32 mouse cellular contexts compared by ENCODE assay signal in genomic region chr8:121557746-121558145, GRCm38 (mm10). TPM values are rescaled to one million over a fixed set of nuclear protein-coding genes. Genes with fewer than 3 reads are reported as not detected.
A peak's percentile ranks its signal among the peaks of the same experiment; 100 is the strongest.
DNase-seq lines count a peak whose midpoint lies in the region; ATAC-seq and TF ChIP-seq lines count a peak whose summit lies in the region.
"Had no signal": no experiment of that assay in that cellular context is flagged by ENCODE, and none has a peak within 500 bp of the region (broad histone marks: within the 10 kb centered on the region; RNA-seq: fewer than 3 reads in every experiment).

No protein-coding gene starts in this region.

- no peak overlapping the region for H3K9ac ChIP-seq in midbrain, embryonic 11.5 days (ENCODE audit: low read length)
- H3K9ac ChIP-seq in midbrain, embryonic 13.5 days (replicated peaks) = no peak overlapping the region
- H3K9ac ChIP-seq: embryonic facial prominence, embryonic 13.5 days; forebrain, embryonic 12.5 days; forebrain, embryonic 15.5 days; heart, embryonic 12.5 days; heart, embryonic 15.5 days; hindbrain, embryonic 13.5 days; intestine, embryonic 15.5 days had no signal

- H3K4me2 ChIP-seq in midbrain, embryonic 11.5 days = no peak overlapping the region
- no peak overlapping the region for H3K4me2 ChIP-seq in midbrain, embryonic 13.5 days (replicated peaks)
- H3K4me2 ChIP-seq: embryonic facial prominence, embryonic 13.5 days; forebrain, embryonic 12.5 days; forebrain, embryonic 15.5 days; heart, embryonic 12.5 days; heart, embryonic 15.5 days; hindbrain, embryonic 13.5 days; intestine, embryonic 15.5 days had no signal

- no peak overlapping the region for H3K4me3 ChIP-seq in cerebellum, adult 2 months (replicated peaks; ENCODE audit: insufficient read depth, low read depth, low read length)
- H3K4me3 ChIP-seq in gastrocnemius, adult 2 months = no peak overlapping the region
- H3K4me3 ChIP-seq in midbrain, embryonic 11.5 days (ENCODE audit: low read depth, low read length) = no peak overlapping the region
- H3K4me3 ChIP-seq in midbrain, embryonic 13.5 days (replicated peaks) = no peak overlapping the region
- H3K4me3 ChIP-seq: embryonic facial prominence, embryonic 10.5 days; embryonic facial prominence, embryonic 13.5 days; erythroblast, embryonic 14.5 days; forebrain, embryonic 12.5 days; forebrain, embryonic 15.5 days; heart, embryonic 12.5 days; heart, embryonic 15.5 days; hindbrain, embryonic 10.5 days; hindbrain, embryonic 13.5 days; intestine, embryonic 15.5 days had no signal

- H3K9me3 ChIP-seq in midbrain, embryonic 11.5 days (ENCODE audit: control insufficient read depth, low read length) = no peaks in the 10 kb centered on the region
- no peaks in the 10 kb centered on the region for H3K9me3 ChIP-seq in midbrain, embryonic 13.5 days
- H3K9me3 ChIP-seq: embryonic facial prominence, embryonic 10.5 days; embryonic facial prominence, embryonic 13.5 days; forebrain, embryonic 12.5 days; forebrain, embryonic 15.5 days; heart, embryonic 12.5 days; heart, embryonic 15.5 days; hindbrain, embryonic 10.5 days; hindbrain, embryonic 13.5 days; intestine, embryonic 15.5 days had no signal

- WGBS in cerebellum, adult 2 months = 90% methylated on average over 11 of the region's 11 CpGs
- 91% methylated on average over 11 of the region's 11 CpGs for WGBS in midbrain, embryonic 11.5 days
- WGBS in midbrain, embryonic 13.5 days = 95% methylated on average over 11 of the region's 11 CpGs

- peaks cover 28% of the 10 kb centered on the region for H3K4me1 ChIP-seq in cerebellum, adult 2 months (ENCODE audit: control insufficient read depth, insufficient read depth, low read length)
- H3K4me1 ChIP-seq in midbrain, embryonic 11.5 days (ENCODE audit: control insufficient read depth, insufficient read depth, low read length) = no peaks in the 10 kb centered on the region
- no peaks in the 10 kb centered on the region for H3K4me1 ChIP-seq in midbrain, embryonic 13.5 days (replicated peaks)
- H3K4me1 ChIP-seq: embryonic facial prominence, embryonic 13.5 days; forebrain, embryonic 12.5 days; forebrain, embryonic 15.5 days had no signal

- intact Hi-C loops in gastrocnemius, adult 2 months (cut with DNase I) = no loop called here

- no peak for ATAC-seq in midbrain, embryonic 11.5 days (ENCODE audit: low FRiP score)
- no peak for ATAC-seq in midbrain, embryonic 13.5 days
- ATAC-seq: CD4-positive, CD25-positive, alpha-beta regulatory T cell, adult 4 months; forebrain, embryonic 15.5 days; hindbrain, embryonic 16.5 days; intestine, embryonic 15.5 days had no signal

- peak; percentile 4 for DNase-seq in cerebellum, adult 11-12 months
- no peak for DNase-seq in cerebellum, adult 2 months
- peak; percentile 9 for DNase-seq in gastrocnemius, adult 2 months
- no peak for DNase-seq in gastrocnemius, postnatal 25 days
- peak; percentile 49 for DNase-seq in midbrain, embryonic 11.5 days (ENCODE audit: low spot score, missing footprints)
- DNase-seq: adrenal gland, postnatal 10 days; cerebellum, adult 8-10 months; cerebellum, postnatal 25 days; embryo, embryonic 11 days; heart, postnatal 10 days; heart, postnatal 36 days; kidney, adult 11 months; kidney, adult 8-10 months had no signal

- no peak overlapping the region for H3K27ac ChIP-seq in cerebellum, adult 2 months (ENCODE audit: insufficient read depth, low read length)
- no peak overlapping the region for H3K27ac ChIP-seq in gastrocnemius, adult 2 months
- H3K27ac ChIP-seq in midbrain, embryonic 11.5 days (ENCODE audit: low read depth, low read length) = no peak overlapping the region
- H3K27ac ChIP-seq in midbrain, embryonic 13.5 days = no peak overlapping the region
- H3K27ac ChIP-seq: embryonic facial prominence, embryonic 10.5 days; embryonic facial prominence, embryonic 13.5 days; forebrain, embryonic 12.5 days; forebrain, embryonic 15.5 days; heart, embryonic 15.5 days; hindbrain, embryonic 10.5 days; hindbrain, embryonic 13.5 days; intestine, embryonic 15.5 days had no signal

- H3K27me3 ChIP-seq in cerebellum, adult 2 months (ENCODE audit: control insufficient read depth, insufficient read depth, low read length) = no peaks in the 10 kb centered on the region
- no peaks in the 10 kb centered on the region for H3K27me3 ChIP-seq in midbrain, embryonic 11.5 days (ENCODE audit: control insufficient read depth, insufficient read depth, low read length)
- H3K27me3 ChIP-seq in midbrain, embryonic 13.5 days = no peaks in the 10 kb centered on the region
- H3K27me3 ChIP-seq: embryonic facial prominence, embryonic 13.5 days; forebrain, embryonic 12.5 days; forebrain, embryonic 15.5 days; heart, embryonic 12.5 days; heart, embryonic 15.5 days; hindbrain, embryonic 13.5 days; intestine, embryonic 15.5 days had no signal

- H3K36me3 ChIP-seq in midbrain, embryonic 11.5 days (ENCODE audit: control insufficient read depth, insufficient read depth, low read length) = peaks cover 11% of the 10 kb centered on the region
- H3K36me3 ChIP-seq in midbrain, embryonic 13.5 days = peaks cover 68% of the 10 kb centered on the region

- no peak for TF ChIP-seq POLR2A in cerebellum, adult 2 months (IDR thresholded peaks at IDR 0.05; ENCODE audit: borderline replicate concordance, insufficient read depth, low read length)

- TF ChIP-seq CTCF in cerebellum, adult 2 months (IDR thresholded peaks at IDR 0.05; ENCODE audit: borderline replicate concordance, insufficient read depth, low read depth, low read length) = no peak
- no peak for TF ChIP-seq CTCF in gastrocnemius, adult 2 months (IDR thresholded peaks at IDR 0.05)

RNA-seq across cellular contexts. Expression of gene 1700018B08Rik, which starts 13.6 kb away (rescaled TPM):
- not detected in 2 replicates for polyA plus RNA-seq in cerebellum, adult 2 months (2012; rRNA removed)
- not detected for total RNA-seq in gastrocnemius, adult 2 months (2021)
- not detected for total RNA-seq in gastrocnemius, postnatal 25 days (2021)
- not detected in 2 replicates for polyA plus RNA-seq in midbrain, embryonic 11.5 days (2014; fragmentation: Nextera tagmentation; extraction: Ambion mirVana)
- not detected in 2 replicates for polyA plus RNA-seq in midbrain, embryonic 13.5 days (2015; fragmentation: Nextera tagmentation; extraction: Ambion mirVana)
- total RNA-seq: adrenal gland, postnatal 10 days; gastrocnemius, postnatal 36 days; granulocyte monocyte progenitor cell, adult 5-6 weeks; heart, postnatal 10 days; heart, postnatal 36 days; MEL had no signal
- polyA plus RNA-seq: brain, embryonic 14.5 days; C2C12; CD4-positive, CD25-positive, alpha-beta regulatory T cell, adult 4 months; cortical plate, adult 2 months; embryonic facial prominence, embryonic 10.5 days; embryonic facial prominence, embryonic 13.5 days; erythroblast, embryonic 14.5 days; forebrain, embryonic 12.5 days; forebrain, embryonic 15.5 days; heart, embryonic 12.5 days; heart, embryonic 15.5 days; hindbrain, embryonic 10.5 days; hindbrain, embryonic 13.5 days; hindbrain, embryonic 16.5 days; intestine, embryonic 15.5 days had no signal

RNA-seq across cellular contexts. Expression of gene Fbxo31, which starts 20.9 kb away (rescaled TPM):
- polyA plus RNA-seq in cerebellum, adult 2 months (2012; rRNA removed) = 64.2 and 67.9 TPM in 2 replicates
- total RNA-seq in gastrocnemius, adult 2 months (2021) = 100 to 1,000 TPM; 141 to 165 TPM
- total RNA-seq in gastrocnemius, postnatal 25 days (2021) = 100 to 1,000 TPM in 1 of 2 experiments, 10 to 100 TPM in 1; 89.8 to 109 TPM
- 11.0 and 16.3 TPM in 2 replicates for polyA plus RNA-seq in midbrain, embryonic 11.5 days (2014; fragmentation: Nextera tagmentation; extraction: Ambion mirVana)
- polyA plus RNA-seq in midbrain, embryonic 13.5 days (2015; fragmentation: Nextera tagmentation; extraction: Ambion mirVana) = 21.3 and 22.9 TPM in 2 replicates

RNA-seq across cellular contexts. Expression of gene Map1lc3b, which starts 32.4 kb away (rescaled TPM):
- polyA plus RNA-seq in cerebellum, adult 2 months (2012; rRNA removed) = 138 and 154 TPM in 2 replicates
- total RNA-seq in gastrocnemius, adult 2 months (2021) = 100 to 1,000 TPM; 166 to 175 TPM
- 100 to 1,000 TPM; 124 to 134 TPM for total RNA-seq in gastrocnemius, postnatal 25 days (2021)
- 282 and 283 TPM in 2 replicates for polyA plus RNA-seq in midbrain, embryonic 11.5 days (2014; fragmentation: Nextera tagmentation; extraction: Ambion mirVana)
- polyA plus RNA-seq in midbrain, embryonic 13.5 days (2015; fragmentation: Nextera tagmentation; extraction: Ambion mirVana) = 364 and 371 TPM in 2 replicates

Comparison
In these comparisons a context has a peak if more than half of its experiments do, and no peak if none do; other contexts are left out.
1. DNase-seq: peak in cerebellum, adult 11-12 months (single experiment), gastrocnemius, adult 2 months (single experiment) and midbrain, embryonic 11.5 days (single experiment); none in cerebellum, adult 2 months (0 of 2) and gastrocnemius, postnatal 25 days (single experiment).